Mouse (Mus musculus): Measurements from ENCODE around the gene Cped1. TPM values are rescaled to one million over a fixed set of nuclear protein-coding genes. Genes with fewer than 3 reads are reported as not detected.
A peak's percentile ranks its signal among the peaks of the same experiment; 100 is the strongest.

Gene Cped1
- polyA plus RNA-seq, 1 experiment from 2014 or later, result 4.9 TPM

- Histone ChIP-seq H3K4me3 (replicated peaks; ENCODE audit: low read depth, low read length) (no peak overlapping the region), H3K4me1 (ENCODE audit: control insufficient read depth, insufficient read depth, low read length) (no peaks in the 10 kb centered on the region), H3K27ac (replicated peaks; ENCODE audit: low read depth, low read length) (no peak overlapping the region), H3K36me3 (ENCODE audit: control insufficient read depth, insufficient read depth, low read length) (no peaks in the 10 kb centered on the region), H3K9ac (replicated peaks; ENCODE audit: low read length) (no peak overlapping the region), H3K27me3 (ENCODE audit: control insufficient read depth, insufficient read depth, low read length) (no peaks in the 10 kb centered on the region), H3K9me3 (ENCODE audit: control insufficient read depth, low read length) (no peaks in the 10 kb centered on the region), H3K4me2 (ENCODE audit: low read length) (no peak overlapping the region)
- 92% methylated on average over 3 of the region's 3 CpGs for WGBS
- DNase-seq (no peak), ATAC-seq (ENCODE audit: low FRiP score, low TSS enrichment) (no peak)
Observed at GRCm38 (mm10) chr6:22200133-22200532, 214.4 kb downstream of the Cped1 start.

- ATAC-seq (ENCODE audit: low FRiP score, low TSS enrichment), result no peak
- no peak for DNase-seq
Observed at GRCm38 (mm10) chr6:22201879-22202278, 216.2 kb downstream of the Cped1 start.

GRCm38 (mm10) chr6:22205030-22205750 is 219.5 kb downstream of the Cped1 start:
- ATAC-seq (ENCODE audit: low FRiP score, low TSS enrichment), result no peak
- no peaks in the 10 kb centered on the region for H3K9me3 ChIP-seq (ENCODE audit: control insufficient read depth, low read length)
- 0 out of 2 replicates have a peak, but pooled peaks cover 5% of the 10 kb centered on the region for H3K4me1 ChIP-seq (ENCODE audit: control insufficient read depth, insufficient read depth, low read length)
- peak overlapping the region; percentile 24 for H3K4me2 ChIP-seq (ENCODE audit: low read length)
- peak; percentile 16 for DNase-seq
- no peak overlapping the region for H3K4me3 ChIP-seq (replicated peaks; ENCODE audit: low read depth, low read length)
- no peaks in the 10 kb centered on the region for H3K27me3 ChIP-seq (ENCODE audit: control insufficient read depth, insufficient read depth, low read length)
- 65% methylated on average over 12 of the region's 12 CpGs for WGBS
- H3K27ac ChIP-seq (replicated peaks; ENCODE audit: low read depth, low read length), result no peak overlapping the region; the same call in 1 of the 2 replicates
- H3K9ac ChIP-seq (replicated peaks; ENCODE audit: low read length), result peak overlapping the region; percentile 12; the same call in 1 of the 2 replicates
- H3K36me3 ChIP-seq (ENCODE audit: control insufficient read depth, insufficient read depth, low read length), result no peaks in the 10 kb centered on the region

More at GRCm38 (mm10) chr6:22201879-22202278, 216.2 kb downstream of the Cped1 start:
- 94% methylated on average over 3 of the region's 3 CpGs for WGBS
- Histone ChIP-seq H3K4me2 (ENCODE audit: low read length) (no peak overlapping the region), H3K4me3 (replicated peaks; ENCODE audit: low read depth, low read length) (no peak overlapping the region), H3K4me1 (ENCODE audit: control insufficient read depth, insufficient read depth, low read length) (0 out of 2 replicates have a peak, but pooled peaks cover 5% of the 10 kb centered on the region), H3K36me3 (ENCODE audit: control insufficient read depth, insufficient read depth, low read length) (no peaks in the 10 kb centered on the region), H3K9me3 (ENCODE audit: control insufficient read depth, low read length) (no peaks in the 10 kb centered on the region), H3K27ac (replicated peaks; ENCODE audit: low read depth, low read length) (no peak overlapping the region), H3K9ac (replicated peaks; ENCODE audit: low read length) (no peak overlapping the region), H3K27me3 (ENCODE audit: control insufficient read depth, insufficient read depth, low read length) (no peaks in the 10 kb centered on the region)

GRCm38 (mm10) chr6:22205751-22206121 is 220.0 kb downstream of the Cped1 start:
- Histone ChIP-seq H3K4me1 (ENCODE audit: control insufficient read depth, insufficient read depth, low read length) (0 out of 2 replicates have a peak, but pooled peaks cover 5% of the 10 kb centered on the region), H3K9ac (replicated peaks; ENCODE audit: low read length) (no peak overlapping the region), H3K27me3 (ENCODE audit: control insufficient read depth, insufficient read depth, low read length) (no peaks in the 10 kb centered on the region), H3K4me3 (replicated peaks; ENCODE audit: low read depth, low read length) (no peak overlapping the region), H3K36me3 (ENCODE audit: control insufficient read depth, insufficient read depth, low read length) (no peaks in the 10 kb centered on the region), H3K9me3 (ENCODE audit: control insufficient read depth, low read length) (no peaks in the 10 kb centered on the region), H3K4me2 (ENCODE audit: low read length) (peak overlapping the region; percentile 24), H3K27ac (replicated peaks; ENCODE audit: low read depth, low read length) (no peak overlapping the region; the same call in 1 of the 2 replicates)
- DNase-seq (peak; percentile 15), ATAC-seq (ENCODE audit: low FRiP score, low TSS enrichment) (no peak)
- WGBS, result 62% methylated on average over 7 of the region's 7 CpGs

- H3K4me3 ChIP-seq (replicated peaks; ENCODE audit: low read depth, low read length), result no peak overlapping the region
- no peaks in the 10 kb centered on the region for H3K36me3 ChIP-seq (ENCODE audit: control insufficient read depth, insufficient read depth, low read length)
- ATAC-seq (ENCODE audit: low FRiP score, low TSS enrichment) (no peak), DNase-seq (peak; percentile 12)
- 74% methylated on average over 14 of the region's 14 CpGs for WGBS
- 0 out of 2 replicates have a peak, but pooled peaks cover 5% of the 10 kb centered on the region for H3K4me1 ChIP-seq (ENCODE audit: control insufficient read depth, insufficient read depth, low read length)
- no peaks in the 10 kb centered on the region for H3K9me3 ChIP-seq (ENCODE audit: control insufficient read depth, low read length)
- no peak overlapping the region for H3K27ac ChIP-seq (replicated peaks; ENCODE audit: low read depth, low read length)
- no peak overlapping the region for H3K9ac ChIP-seq (replicated peaks; ENCODE audit: low read length)
- no peaks in the 10 kb centered on the region for H3K27me3 ChIP-seq (ENCODE audit: control insufficient read depth, insufficient read depth, low read length)
- peak overlapping the region; percentile 24 for H3K4me2 ChIP-seq (ENCODE audit: low read length)
Observed at GRCm38 (mm10) chr6:22206179-22206578, 220.5 kb downstream of the Cped1 start.

GRCm38 (mm10) chr6:22206630-22207293 is 221.0 kb downstream of the Cped1 start:
- Histone ChIP-seq H3K9me3 (ENCODE audit: control insufficient read depth, low read length) (no peaks in the 10 kb centered on the region), H3K27ac (replicated peaks; ENCODE audit: low read depth, low read length) (no peak overlapping the region), H3K4me3 (replicated peaks; ENCODE audit: low read depth, low read length) (no peak overlapping the region), H3K36me3 (ENCODE audit: control insufficient read depth, insufficient read depth, low read length) (no peaks in the 10 kb centered on the region), H3K9ac (replicated peaks; ENCODE audit: low read length) (no peak overlapping the region), H3K27me3 (ENCODE audit: control insufficient read depth, insufficient read depth, low read length) (no peaks in the 10 kb centered on the region), H3K4me1 (ENCODE audit: control insufficient read depth, insufficient read depth, low read length) (0 out of 2 replicates have a peak, but pooled peaks cover 5% of the 10 kb centered on the region), H3K4me2 (ENCODE audit: low read length) (no peak overlapping the region)
- 81% methylated on average over 6 of the region's 6 CpGs for WGBS
- ATAC-seq (ENCODE audit: low FRiP score, low TSS enrichment), result no peak
- DNase-seq, result no peak

GRCm38 (mm10) chr6:22212158-22212557 is 226.4 kb downstream of the Cped1 start:
- Histone ChIP-seq H3K9ac (replicated peaks; ENCODE audit: low read length) (no peak overlapping the region), H3K4me2 (ENCODE audit: low read length) (no peak overlapping the region), H3K4me1 (ENCODE audit: control insufficient read depth, insufficient read depth, low read length) (no peaks in the 10 kb centered on the region), H3K27ac (replicated peaks; ENCODE audit: low read depth, low read length) (no peak overlapping the region), H3K4me3 (replicated peaks; ENCODE audit: low read depth, low read length) (no peak overlapping the region), H3K36me3 (ENCODE audit: control insufficient read depth, insufficient read depth, low read length) (no peaks in the 10 kb centered on the region), H3K27me3 (ENCODE audit: control insufficient read depth, insufficient read depth, low read length) (no peaks in the 10 kb centered on the region), H3K9me3 (ENCODE audit: control insufficient read depth, low read length) (no peaks in the 10 kb centered on the region)
- DNase-seq, result no peak
- no peak for ATAC-seq (ENCODE audit: low FRiP score, low TSS enrichment)
- 91% methylated on average over 6 of the region's 6 CpGs for WGBS

- Histone ChIP-seq H3K9ac (replicated peaks; ENCODE audit: low read length) (no peak overlapping the region), H3K4me3 (replicated peaks; ENCODE audit: low read depth, low read length) (no peak overlapping the region), H3K4me2 (ENCODE audit: low read length) (no peak overlapping the region), H3K9me3 (ENCODE audit: control insufficient read depth, low read length) (no peaks in the 10 kb centered on the region), H3K4me1 (ENCODE audit: control insufficient read depth, insufficient read depth, low read length) (no peaks in the 10 kb centered on the region), H3K27me3 (ENCODE audit: control insufficient read depth, insufficient read depth, low read length) (no peaks in the 10 kb centered on the region), H3K27ac (replicated peaks; ENCODE audit: low read depth, low read length) (no peak overlapping the region), H3K36me3 (ENCODE audit: control insufficient read depth, insufficient read depth, low read length) (no peaks in the 10 kb centered on the region)
- DNase-seq, result no peak
- 87% methylated on average over 5 of the region's 5 CpGs for WGBS
- ATAC-seq (ENCODE audit: low FRiP score, low TSS enrichment), result no peak
Observed at GRCm38 (mm10) chr6:22213187-22213586, 227.5 kb downstream of the Cped1 start.
